Mouse (Mus musculus): Measurements from ENCODE around the gene Tmem120b.
"Not testable (repeated sequence)": the region's sequence is repeated elsewhere in the genome, so short reads cannot be mapped to it uniquely, and the experiment has no call there.

Tmem120b gene

DNA sequence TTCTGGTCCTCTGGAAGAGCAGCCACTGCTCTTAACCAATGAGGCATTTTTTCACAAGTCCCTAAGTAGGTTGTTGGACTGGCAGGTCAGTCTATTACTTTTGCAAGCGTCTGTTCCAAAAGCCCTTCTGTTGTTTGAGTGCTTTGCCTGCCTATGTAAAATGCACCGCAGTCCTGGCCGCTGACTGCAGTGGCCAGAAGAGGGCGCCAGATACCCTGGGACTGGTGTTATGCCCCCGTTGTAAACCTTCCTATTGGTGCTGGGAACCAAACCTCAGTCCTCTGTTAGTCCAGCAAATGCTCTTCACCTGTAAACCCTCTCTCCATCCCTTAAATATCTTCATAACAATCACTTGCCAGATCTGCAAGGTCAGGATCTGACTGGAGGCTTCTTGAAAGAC lies 16.5 kb upstream of the Tmem120b start:
- no peak for DNase-seq (ENCODE audit: low spot score in 2 of 2)

- peak; percentile 99 for DNase-seq (ENCODE audit: low spot score in 2 of 2)
These were observed 10.6 kb upstream of the Tmem120b start for GRCm38 (mm10) chr5:123057366-123058250.

- no peak for DNase-seq (ENCODE audit: low spot score in 2 of 2)
These were observed 9.7 kb upstream of the Tmem120b start for GRCm38 (mm10) chr5:123058251-123059102.

DNA sequence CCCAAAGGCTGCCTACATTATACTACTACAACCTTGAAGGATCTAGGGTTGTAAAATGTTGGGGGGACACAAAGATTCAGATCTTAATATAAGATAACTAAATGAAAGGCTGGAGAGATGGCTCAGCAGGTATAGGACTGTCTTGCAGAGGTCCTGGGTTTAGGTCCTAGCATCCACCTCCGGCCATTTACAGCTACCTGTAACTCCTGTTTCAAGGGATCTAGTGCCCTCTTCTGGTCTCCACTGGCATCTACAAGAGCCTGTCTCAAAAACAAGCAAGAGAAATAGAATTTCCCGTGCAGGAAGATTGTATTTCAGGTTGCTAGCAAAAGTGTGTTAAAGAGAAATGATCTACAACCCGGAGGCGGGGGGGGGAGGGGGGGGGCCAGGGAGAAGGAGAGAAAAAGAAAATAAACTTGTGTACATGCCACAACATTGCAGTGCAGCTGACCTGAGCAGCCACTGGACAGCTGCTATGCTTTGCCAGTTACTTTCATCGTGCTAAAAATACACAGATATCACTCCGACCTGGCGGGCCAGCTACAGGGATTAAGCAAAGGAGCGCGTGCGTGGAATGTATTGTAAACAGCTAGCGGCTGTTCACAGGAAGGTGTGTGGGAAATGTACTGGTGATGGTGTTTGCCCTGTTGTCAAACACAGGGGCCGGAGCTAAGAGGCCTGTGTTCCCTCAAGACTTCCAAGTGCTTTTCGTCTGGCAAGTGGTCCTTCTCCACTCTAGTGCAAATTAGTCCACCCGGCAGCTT lies 8.3 kb upstream of the Tmem120b start:
- peak in 1 of 2 experiments; percentile 67 for DNase-seq (ENCODE audit: low spot score in 2 of 2)

- DNase-seq (ENCODE audit: low spot score in 2 of 2) = no peak
These were observed 7.4 kb upstream of the Tmem120b start for GRCm38 (mm10) chr5:123060706-123061401.

- not testable (repeated sequence) for DNase-seq (ENCODE audit: low spot score in 2 of 2)
These were observed 6.8 kb upstream of the Tmem120b start for GRCm38 (mm10) chr5:123061402-123061749.

DNA sequence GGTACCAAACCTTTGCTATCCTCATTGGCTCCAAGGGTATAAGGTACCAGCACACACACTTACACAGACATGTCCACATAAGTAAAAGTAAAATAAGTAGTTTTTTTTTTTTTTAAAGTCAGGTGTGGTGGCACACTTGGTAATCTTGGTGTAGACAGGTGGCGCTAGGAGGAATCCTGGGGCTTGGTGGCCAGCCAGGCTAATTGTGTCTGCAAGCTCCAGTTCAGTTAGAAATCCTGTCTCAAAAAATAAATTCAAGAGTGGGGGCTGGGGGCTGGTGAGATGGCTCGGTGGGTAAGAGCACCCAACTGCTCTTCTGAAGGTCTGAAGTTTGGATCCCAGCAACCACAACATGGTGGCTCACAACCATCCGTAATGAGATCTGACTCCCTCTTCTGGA lies 5.1 kb upstream of the Tmem120b start:
- no peak for DNase-seq (ENCODE audit: low spot score in 2 of 2)

DNA sequence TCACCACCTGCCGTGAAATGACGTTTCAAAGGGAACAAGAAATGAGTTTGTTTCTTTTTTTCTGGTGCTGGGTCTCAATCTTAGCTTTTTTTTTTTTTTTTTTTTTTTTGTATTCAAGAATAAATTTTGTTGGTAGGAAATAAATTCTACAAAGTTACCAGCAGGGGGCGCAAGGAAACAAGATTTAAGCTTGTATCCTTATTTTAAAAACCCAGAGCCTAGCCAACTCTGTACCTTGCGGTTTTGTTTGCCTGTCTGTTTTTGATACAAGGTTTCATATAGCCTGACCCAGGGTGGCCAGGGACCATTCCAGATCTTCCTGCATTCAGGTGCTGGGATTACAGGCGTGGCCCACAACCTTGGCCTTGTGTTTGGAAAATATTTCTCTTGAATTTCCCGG lies 4.0 kb upstream of the Tmem120b start:
- DNase-seq (ENCODE audit: low spot score in 2 of 2) = peak; percentile 73 to 87

DNA sequence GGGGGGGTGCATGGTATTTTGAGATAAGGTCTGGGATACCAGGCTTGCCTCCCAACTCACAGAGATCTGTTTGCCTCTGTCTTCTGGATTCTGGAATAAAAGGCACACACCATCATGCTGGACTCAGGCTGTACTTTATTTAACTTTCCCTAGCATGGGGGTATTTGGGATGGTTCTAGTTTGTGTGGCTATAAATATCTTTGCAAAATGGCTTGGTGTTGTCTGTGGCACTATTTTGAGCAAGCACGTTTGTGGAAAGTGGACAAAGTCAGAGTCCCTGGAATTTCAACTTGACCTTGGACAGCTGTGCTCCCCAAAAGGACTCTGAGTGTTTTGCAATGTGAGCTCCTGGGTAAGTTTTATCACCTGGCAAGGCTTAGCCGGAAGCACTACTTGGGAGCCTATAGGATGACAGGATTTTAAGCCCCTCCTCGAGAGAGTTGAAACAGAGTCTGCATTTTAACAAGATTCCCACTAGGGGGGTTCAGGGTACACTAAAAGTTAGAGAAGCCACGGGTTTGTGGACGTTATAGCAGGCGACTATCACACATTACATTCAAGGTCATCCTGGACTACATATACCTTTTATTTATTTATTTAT lies 720 bp upstream of the Tmem120b start:
- DNase-seq (ENCODE audit: low spot score in 2 of 2) = no peak

GRCm38 (mm10) chr5:123068714-123069113 lies 499 bp downstream of the Tmem120b start:
- no peak for DNase-seq (ENCODE audit: low spot score in 2 of 2)

- DNase-seq (ENCODE audit: low spot score in 2 of 2) = peak; percentile 96 to 99
These were observed 7.6 kb downstream of the Tmem120b start for GRCm38 (mm10) chr5:123075576-123076418.

- peak; percentile 60 to 81 for DNase-seq (ENCODE audit: low spot score in 2 of 2)
These were observed 8.4 kb downstream of the Tmem120b start for GRCm38 (mm10) chr5:123076419-123077281.

- DNase-seq (ENCODE audit: low spot score in 2 of 2) = no peak
These were observed 11.4 kb downstream of the Tmem120b start for GRCm38 (mm10) chr5:123079568-123079967.

DNA sequence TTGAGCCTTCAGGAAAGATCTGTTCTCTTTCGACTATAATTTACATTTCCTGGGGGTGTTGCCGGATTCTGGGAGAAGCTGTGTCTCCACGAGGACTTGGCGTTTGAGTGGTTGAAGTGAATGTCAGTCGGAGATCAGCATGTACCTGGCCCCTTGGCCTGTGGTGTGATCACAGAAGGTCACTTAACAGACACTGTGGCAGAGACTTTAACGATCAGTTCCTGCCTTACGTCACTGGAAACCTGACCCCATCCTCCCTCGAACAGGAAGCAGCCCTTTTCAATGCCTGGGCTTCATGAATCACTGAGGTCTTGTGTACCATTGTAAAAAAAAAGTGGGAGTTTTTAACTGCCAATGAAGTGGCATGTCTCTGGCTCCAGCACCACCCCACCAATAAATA lies 11.8 kb downstream of the Tmem120b start:
- no peak for DNase-seq (ENCODE audit: low spot score in 2 of 2)

- no peak for DNase-seq (ENCODE audit: low spot score in 2 of 2)
These were observed 12.3 kb downstream of the Tmem120b start for GRCm38 (mm10) chr5:123080510-123080909.

DNA sequence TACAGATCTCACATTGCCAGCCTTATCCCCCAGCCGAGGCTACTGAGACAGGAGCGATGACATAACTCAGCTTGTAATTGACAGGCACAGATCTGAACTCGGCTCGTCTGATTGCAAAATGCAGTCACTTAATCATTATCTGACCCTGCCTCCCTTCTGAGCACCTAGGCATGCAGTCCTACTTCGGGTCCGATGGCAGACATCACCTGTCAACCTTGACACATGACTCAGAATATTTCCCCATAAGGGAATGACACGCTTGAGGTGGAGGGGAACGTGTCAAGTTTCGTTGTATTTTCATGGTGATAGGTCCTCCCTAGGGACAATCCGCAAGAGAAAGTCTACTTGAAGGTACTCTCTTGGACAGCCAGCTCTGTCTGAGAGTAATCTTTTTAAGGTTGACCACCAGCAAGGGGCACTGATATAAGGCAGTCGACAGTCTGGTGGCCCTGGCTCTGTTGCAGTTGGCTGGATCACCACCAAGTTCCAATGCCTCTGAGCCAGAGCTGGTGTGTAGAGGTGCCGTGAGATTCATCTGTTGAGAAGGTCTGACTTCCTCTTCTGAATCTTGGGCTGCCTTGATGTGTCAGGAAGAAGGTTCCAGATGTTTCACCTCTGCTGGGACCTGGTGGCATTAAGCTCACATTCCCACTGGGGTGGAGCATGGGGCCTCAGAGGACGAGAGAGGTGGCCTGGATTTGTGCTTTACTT lies 15.3 kb downstream of the Tmem120b start:
- DNase-seq (ENCODE audit: low spot score in 2 of 2) = no peak

DNA sequence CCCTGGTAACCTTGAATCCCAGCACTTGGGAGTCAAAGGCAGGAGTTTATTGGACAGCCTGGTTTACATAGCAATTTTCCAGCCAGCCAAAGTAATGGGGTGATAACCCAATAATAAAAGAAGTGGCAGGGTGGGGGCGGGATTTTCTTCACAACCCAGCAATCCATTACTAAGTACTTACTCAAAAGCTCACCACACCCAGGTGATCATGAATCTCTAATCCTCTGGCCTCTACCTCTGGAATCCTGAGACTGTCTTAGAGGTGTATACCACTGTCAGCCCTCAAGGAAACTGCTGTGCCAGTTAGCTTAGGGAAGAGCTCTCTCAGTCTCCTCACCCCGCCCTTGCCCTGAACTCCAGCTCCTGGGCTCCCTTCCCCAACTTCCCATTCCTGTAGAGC lies 18.3 kb downstream of the Tmem120b start:
- no peak for DNase-seq (ENCODE audit: low spot score in 2 of 2)

GRCm38 (mm10) chr5:123088784-123089183 lies 20.6 kb downstream of the Tmem120b start:
- no peak for DNase-seq (ENCODE audit: low spot score in 2 of 2)

Data from spleen, postnatal 4 days (tissue).